Mouse (Mus musculus) megakaryocyte progenitor cell, adult 5-6 weeks (primary cell): Measurements from ENCODE around the gene Otp. TPM values are rescaled to one million over a fixed set of nuclear protein-coding genes. Genes with fewer than 3 reads are reported as not detected.
A peak's percentile ranks its signal among the peaks of the same experiment; 100 is the strongest.

ENCODE experiments used
- ATAC-seq: replicated peaks from 2 replicates; pipeline ENCODE4 v1.8.0; 2016; ENCODE audit warnings: mild to moderate bottlenecking, moderate TSS enrichment, inconsistent platforms; ENCODE audit not compliant: poor library complexity
- total RNA-seq, 2 experiments: library from RNA; stranded (forward) in 1 of 2; stranded (reverse) in 1 of 2; fragments of 157-497, 149-512 nt in 1 of 2; fragments of 200-1000 nt in 1 of 2; gene quantifications; 2 replicates each; pipeline versions ENCODE4 v1.2.3 to v1.2.4; 2015 to 2017

Gene Otp
- total RNA-seq, 2 experiments from 2014 or later: not detected

DNA sequence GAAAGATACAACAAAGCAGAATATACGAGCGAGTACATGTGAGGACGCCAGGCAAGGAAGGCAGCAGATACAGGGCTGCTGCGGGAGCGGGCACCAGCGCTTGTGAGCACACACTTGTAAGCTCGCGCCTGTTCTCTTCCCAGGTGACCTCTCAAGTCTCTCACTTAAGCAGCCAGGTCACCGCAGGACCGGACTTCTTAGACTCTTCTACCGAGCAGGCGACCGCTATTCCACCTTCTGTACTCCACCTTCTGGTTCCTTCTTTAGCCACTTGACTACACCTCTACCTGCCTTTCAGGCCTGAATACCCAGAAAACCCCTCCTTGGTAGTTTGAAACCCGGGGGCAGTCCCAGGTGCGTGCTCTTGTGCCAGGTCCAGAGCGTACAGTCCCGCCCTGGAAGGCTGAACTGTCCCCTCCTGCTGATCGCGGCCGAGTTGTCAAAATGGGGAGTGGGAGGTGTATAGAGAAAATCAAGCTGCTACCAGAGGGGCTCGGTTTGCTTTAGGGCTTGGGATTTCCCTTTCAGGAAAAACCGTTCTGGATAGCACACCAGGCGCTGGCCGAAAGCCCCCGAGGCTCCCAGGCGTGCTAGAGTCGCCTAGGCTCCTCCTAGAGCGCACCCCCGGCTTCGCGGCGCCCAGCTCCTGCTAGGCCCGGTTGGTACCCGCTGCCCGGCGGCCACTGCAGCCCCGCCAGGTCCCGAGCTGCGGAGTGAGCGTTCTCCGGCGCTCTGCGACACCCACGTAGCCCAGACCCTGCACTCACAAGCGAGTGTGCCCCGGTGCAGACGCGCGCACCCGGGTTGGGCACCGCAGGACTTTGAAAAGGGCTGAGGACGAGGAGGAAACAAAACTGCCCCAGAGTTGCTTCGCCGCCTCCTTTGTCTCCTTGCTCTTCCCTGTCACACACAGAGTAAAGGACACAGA lies 2.0 kb upstream of the Otp start:
- ATAC-seq: no peak

DNA sequence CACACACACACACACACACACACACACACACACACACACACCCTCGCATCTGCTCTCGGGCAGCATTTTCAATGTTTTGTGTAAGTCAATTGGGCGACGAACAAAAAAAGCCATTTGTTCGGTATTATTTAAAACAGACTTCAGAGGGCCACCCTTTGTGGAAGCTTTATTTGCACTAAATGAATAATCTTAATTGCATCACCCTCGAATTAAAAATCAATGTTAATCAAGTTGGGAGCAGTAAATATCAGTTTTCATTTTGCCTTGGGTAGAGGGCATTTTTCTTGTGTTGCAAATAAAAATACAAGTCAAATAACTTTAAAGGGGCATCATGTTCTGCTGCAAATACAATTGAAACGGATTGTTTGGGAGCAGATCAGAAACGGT lies 1.4 kb upstream of the Otp start:
- ATAC-seq: no peak

GRCm38 (mm10) chr13:94874656-94875395 lies 576 bp upstream of the Otp start:
- no peak; the same call in 1 of the 2 replicates for ATAC-seq

DNA sequence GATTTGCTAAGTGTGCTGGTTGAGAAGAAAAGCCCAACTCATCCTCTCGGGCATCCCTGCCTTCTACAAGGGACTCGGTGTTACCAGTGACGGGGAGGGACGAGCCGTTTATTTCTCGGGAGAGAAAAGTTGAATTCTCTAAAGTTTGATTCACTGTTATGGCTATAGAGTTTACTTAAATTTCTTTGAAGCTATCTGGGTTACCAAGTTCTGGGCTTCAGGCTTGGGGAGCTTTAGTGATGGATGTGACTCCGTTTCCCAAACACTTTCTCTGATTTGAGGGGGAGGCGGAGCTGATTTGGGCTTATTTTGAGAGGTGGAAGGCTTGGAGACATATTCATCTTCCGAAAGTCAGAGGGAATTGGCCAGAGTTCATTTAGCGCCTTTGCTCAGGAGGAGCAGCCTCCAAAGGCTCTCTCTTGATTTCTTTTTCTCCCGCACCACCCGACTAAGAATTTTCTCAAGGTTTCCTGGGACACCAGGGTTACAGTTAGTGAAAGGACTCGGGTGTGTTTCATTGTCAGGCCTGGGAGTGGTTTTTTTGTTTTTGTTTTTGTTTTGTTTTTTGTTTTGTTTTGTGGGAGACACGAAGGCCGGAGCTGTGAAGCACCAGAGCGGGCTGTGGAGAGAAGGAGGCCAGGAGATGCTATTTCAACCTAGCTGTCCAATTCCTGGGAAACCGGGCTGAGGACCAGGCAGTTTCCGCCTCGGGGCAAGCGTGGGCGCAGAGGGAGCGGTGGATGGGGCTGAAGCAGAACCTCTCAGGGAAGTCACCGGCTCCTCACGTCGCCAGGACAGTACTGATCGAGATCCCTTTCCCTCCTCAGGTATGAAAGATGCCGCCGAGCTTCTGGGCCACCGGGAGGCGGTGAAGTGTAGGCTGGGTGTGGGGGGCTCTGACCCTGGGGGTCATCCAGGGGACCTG lies 1.1 kb downstream of the Otp start:
- no peak for ATAC-seq

DNA sequence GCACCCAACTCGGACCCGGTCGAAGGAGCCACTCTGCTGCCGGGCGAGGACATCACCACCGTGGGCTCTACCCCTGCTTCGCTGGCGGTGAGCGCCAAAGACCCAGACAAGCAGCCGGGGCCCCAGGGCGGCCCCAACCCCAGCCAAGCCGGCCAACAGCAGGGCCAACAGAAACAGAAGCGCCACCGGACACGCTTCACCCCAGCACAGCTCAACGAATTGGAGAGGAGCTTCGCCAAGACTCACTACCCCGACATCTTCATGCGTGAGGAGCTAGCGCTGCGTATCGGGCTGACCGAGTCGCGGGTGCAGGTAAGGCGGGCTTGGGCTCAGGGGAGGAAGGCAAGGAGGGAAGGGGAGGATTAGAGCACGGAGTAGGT lies 1.8 kb downstream of the Otp start:
- no peak for ATAC-seq

DNA sequence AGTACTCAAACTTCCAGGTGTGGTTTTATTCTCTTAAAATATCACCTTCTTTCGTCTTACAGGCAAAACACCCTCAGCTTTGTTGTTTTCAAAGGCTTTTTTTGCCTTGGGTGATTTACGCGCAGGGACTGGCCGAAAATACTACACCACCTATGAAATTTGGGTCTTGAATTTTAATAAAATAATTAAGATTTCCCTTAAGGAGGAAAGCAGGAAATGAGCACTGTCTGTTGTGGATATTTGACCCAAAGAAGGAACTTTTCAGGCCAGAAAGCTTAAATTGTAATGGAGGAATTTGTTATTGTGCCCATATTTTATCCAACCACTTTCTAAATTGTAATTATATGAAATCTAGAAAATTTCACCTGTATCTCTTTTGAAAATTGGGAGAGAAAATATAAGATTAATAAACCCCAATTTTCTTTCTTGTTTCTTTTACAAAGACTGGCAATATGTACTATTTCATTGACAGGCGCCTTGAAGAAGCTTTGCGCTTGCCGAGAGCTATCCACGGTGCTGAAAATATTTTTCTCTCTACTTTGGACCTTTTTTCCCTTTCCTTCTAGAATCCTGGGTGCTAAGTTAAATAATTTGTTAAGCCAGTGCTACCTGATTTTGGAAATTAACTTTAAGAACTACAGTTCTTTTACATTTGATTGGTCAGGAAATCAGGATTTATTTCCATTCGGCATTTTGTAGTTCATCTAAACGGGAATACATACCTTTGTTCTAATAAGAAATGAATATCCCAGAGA lies 2.8 kb downstream of the Otp start:
- no peak for ATAC-seq

- no peak for ATAC-seq
Observed at GRCm38 (mm10) chr13:94881201-94881600, 5.8 kb downstream of the Otp start.

- ATAC-seq: no peak
Observed at GRCm38 (mm10) chr13:94882221-94882620, 6.8 kb downstream of the Otp start.

DNA sequence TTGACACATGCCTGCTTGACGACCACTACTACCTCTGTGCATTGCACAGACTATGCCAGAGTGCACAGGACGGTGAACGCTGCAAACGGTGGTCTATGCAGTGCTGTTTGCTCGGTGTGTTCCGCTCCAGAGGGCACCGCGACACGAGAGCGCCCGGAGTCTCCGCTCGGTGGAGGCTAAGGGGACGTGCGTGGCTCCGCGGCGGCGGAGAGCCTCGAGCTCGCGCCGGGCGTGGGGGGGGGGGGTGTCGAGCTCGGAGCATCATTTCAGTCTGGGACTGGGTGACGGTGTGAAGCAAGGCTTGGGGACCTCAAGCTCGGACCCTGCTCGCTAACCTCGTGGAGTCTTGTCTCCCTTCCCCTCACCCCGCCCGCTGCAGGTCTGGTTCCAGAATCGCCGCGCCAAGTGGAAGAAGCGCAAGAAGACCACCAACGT lies 7.3 kb downstream of the Otp start:
- ATAC-seq: no peak

- peak; percentile 52; the same call in 1 of the 2 replicates for ATAC-seq
Observed at GRCm38 (mm10) chr13:94883163-94883965, 8.0 kb downstream of the Otp start.

DNA sequence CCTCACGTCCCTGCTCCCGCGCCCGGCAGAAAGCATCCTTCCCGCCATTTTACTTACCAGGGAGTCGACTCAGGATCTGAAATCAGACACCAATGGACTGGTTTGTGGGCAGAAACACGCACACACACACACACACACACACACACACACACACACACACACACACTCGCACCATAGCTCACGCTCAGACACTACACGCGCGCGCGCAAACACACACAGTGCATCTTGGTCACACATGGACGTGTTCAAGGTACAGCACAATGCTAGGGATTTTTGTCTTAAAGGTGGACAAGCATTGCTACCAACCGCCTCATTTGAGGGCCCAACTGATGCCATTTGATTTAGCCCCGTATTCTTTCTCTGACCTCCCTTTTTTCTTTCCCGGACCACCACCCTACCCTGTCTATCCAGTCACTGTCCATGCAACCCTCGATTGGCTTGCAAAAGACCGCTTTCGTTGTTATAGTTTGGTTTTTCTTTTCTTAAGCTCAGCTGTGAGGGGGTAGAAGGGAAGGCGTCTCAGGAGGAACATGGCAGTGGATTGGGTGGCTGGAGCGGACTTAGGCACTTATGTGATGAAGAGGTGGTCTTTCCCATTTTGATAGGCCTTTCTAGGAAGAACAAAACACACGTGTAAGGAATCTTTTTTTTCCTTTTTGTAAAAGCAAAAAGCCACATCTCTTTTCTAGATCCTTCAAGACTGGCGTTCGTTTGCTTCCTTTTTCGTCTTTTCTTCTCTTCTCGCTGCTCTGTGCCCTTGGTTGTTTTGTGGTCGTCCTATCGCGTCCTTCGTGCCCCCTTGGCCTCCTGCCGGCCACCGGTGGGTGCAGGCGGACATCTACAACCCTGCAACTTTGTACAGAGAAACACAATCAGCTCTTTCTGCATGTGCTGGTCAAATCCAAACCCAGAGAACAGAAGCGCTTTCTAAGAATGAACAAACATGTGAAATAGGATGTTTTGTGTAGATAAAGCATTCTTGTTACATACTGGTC lies 8.9 kb downstream of the Otp start:
- no peak for ATAC-seq

- no peak for ATAC-seq
Observed at GRCm38 (mm10) chr13:94885291-94886235, 10.2 kb downstream of the Otp start.

DNA sequence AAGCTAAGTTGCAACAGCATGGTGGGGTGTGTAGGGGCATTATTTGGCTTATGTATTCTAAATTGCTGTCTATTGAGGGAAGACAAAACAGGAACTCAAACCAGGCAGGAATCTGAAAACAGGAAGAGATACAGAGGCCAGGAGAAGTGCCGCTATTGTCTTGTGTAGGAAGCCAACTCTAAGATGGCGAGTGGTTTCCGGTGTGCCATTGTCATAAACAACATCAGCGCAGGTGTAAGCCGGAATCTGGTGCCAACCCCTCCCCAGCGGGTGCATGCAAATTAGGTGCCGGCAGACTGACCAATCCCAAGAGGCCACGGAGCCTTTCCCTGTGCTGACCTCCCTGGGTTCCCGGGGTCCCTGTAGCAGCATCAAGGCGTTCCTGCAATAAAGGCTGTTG lies 32.4 kb downstream of the Otp start:
- ATAC-seq: no peak

DNA sequence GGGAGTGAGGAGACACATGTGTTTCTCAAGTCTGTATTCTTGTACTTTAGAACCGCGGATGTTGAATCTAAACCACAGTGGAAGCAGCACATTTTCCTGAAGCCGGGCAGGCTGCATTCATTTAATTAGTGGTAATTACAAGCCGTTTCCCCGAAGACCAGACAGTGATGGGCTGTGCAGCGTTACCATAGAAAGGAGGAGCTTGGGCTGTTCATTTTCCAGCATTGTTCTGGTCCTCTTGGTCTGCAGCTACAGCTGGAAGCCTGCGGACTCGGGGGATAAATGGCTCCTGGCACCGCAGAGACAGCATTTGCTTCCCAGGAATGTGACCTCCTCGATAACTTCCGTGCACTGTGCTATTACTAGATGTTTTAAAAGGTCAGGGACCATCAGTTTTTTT lies 37.6 kb downstream of the Otp start:
- ATAC-seq: no peak

- ATAC-seq: no peak
Observed at GRCm38 (mm10) chr13:94915654-94916053, 40.3 kb downstream of the Otp start.

GRCm38 (mm10) chr13:94928086-94928485 lies 52.7 kb downstream of the Otp start:
- ATAC-seq: no peak
